Mouse (Mus musculus) large intestine, adult 2 months (tissue): ENCODE results near the gene Tmed6. TPM values are rescaled to one million over a fixed set of nuclear protein-coding genes. Genes with fewer than 3 reads are reported as not detected.

Experiments used
- DNase-seq: peaks from one replicate; pipeline ENCODE4 v3.0.0-alpha.2; 2012; ENCODE audit warnings: low read depth, low spot score
- WGBS: fragments of 180-500 bp; shearing (Covaris S2); methylation state at CpG from one replicate; pipeline ENCODE4 v1.1.7; 2018; 5-methylcytosine and 5-hydroxymethylcytosine counted together
- polyA plus RNA-seq: library from polyadenylated mRNA; depleted of rRNA; stranded (reverse); fragments of >200 nt; gene quantifications from 2 replicates; pipeline ENCODE4 v1.2.3, GENCODE M21; 2012; rRNA removed

Tmed6 gene
- polyA plus RNA-seq, 1 experiment, result 18.0 TPM

GRCm38 (mm10) chr8:107029310-107029709 lies 36.1 kb downstream of the Tmed6 start:
- no peak for DNase-seq
- 72% methylated on average over 3 of the region's 3 CpGs for WGBS

DNA sequence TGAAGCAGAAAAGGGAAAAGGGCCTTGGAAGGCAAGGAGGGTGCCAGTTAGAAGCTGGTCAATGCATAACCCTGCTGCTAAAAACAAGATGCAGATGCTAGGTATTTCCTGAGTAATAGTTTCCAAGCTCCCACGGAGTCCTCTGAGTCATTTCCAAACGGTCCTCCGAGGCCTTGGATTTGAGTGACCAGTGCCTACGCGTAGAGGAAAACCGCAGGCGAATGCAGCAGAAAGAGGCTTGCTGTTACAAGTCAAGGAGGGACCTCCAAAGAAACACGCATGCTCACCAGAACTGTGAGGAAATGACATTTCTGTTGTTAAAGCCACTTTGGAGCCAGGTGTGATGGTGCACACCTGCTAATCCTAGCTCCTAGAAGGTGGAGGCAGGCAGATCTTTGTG lies 42.0 kb downstream of the Tmed6 start:
- WGBS, result 89% methylated on average over 8 of the region's 8 CpGs
- no peak for DNase-seq

DNA sequence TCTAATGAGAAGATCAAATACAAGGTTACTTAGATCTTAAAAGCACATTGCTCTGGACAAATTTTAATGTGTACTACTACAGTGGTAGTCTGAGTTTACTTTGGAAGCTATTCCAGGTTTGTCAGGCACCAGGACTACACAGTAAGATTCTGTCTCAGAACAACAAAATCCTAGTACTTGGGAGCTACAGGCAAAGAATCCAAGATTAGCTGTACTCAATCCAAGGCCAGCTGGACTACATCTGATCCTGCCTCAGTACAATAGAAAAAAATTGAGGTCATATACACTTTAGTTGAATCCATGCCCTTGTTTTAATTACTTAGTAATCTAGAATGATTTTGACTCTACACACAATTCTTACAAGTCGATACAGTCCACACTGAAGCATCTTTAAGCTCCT lies 50.5 kb downstream of the Tmed6 start:
- DNase-seq, result no peak
- 80% methylated on average over 1 of the region's 1 CpGs for WGBS

DNA sequence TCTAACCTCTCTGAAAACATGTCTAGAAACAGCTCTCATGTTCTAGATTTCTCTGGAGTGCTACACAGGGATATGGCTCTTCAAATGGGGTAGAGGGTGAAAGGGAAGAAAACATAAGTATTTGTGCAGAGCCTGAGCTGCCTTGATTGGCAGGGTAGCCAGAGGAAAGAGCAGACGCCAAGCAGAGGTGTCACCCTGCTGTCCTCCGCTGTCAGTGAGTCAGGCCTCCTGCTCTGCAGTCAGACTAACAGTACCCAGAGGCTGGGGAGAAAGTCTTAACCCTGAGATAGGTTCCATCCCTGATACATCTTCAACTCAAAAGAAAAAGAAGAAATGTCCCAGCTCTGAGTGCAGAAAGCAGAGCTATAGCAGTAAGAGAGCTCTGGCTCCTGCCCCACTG lies 52.8 kb downstream of the Tmed6 start:
- 92% methylated on average over 2 of the region's 2 CpGs for WGBS

More for the DNA sequence above, 52.8 kb downstream of the Tmed6 start:
- DNase-seq, result no peak

Other genes with a start within 250 kb of the Tmed6 start
- 0.25 and 0.34 TPM in 2 replicates for gene Has3, start 195.4 kb downstream of the Tmed6 start, polyA plus RNA-seq
- 17.1 and 20.3 TPM in 2 replicates for gene Utp4, start 172.0 kb downstream of the Tmed6 start, polyA plus RNA-seq
- 2.2 and 3.9 TPM in 2 replicates for gene Sntb2, start 129.9 kb downstream of the Tmed6 start, polyA plus RNA-seq
- 24.0 and 25.8 TPM in 2 replicates for gene Vps4a, start 34.4 kb downstream of the Tmed6 start, polyA plus RNA-seq
- 18.0 and 21.9 TPM in 2 replicates for gene Pdf, start 17.0 kb downstream of the Tmed6 start, polyA plus RNA-seq
- gene Cog8, start 9.0 kb downstream of the Tmed6 start, polyA plus RNA-seq, result 28.5 and 33.1 TPM in 2 replicates
- gene Nip7, start 8.8 kb downstream of the Tmed6 start, polyA plus RNA-seq, result 28.4 and 31.3 TPM in 2 replicates
- 7.6 and 9.6 TPM in 2 replicates for gene Terf2, start 30.9 kb upstream of the Tmed6 start, polyA plus RNA-seq
- 107 and 208 TPM in 2 replicates for gene Cyb5b, start 85.0 kb upstream of the Tmed6 start, polyA plus RNA-seq
- gene Nfat5, start 227.8 kb upstream of the Tmed6 start, polyA plus RNA-seq, result 5.8 and 13.8 TPM in 2 replicates